Mouse (Mus musculus) NIH3T3 (cell line): ENCODE data around the gene Pex26.
A peak's percentile ranks its signal among the peaks of the same experiment; 100 is the strongest.

Experiments
- DNase-seq: peaks from one replicate; pipeline ENCODE4 v3.0.0-alpha.2; 2012; ENCODE audit warnings: low read depth

Gene Pex26

DNA sequence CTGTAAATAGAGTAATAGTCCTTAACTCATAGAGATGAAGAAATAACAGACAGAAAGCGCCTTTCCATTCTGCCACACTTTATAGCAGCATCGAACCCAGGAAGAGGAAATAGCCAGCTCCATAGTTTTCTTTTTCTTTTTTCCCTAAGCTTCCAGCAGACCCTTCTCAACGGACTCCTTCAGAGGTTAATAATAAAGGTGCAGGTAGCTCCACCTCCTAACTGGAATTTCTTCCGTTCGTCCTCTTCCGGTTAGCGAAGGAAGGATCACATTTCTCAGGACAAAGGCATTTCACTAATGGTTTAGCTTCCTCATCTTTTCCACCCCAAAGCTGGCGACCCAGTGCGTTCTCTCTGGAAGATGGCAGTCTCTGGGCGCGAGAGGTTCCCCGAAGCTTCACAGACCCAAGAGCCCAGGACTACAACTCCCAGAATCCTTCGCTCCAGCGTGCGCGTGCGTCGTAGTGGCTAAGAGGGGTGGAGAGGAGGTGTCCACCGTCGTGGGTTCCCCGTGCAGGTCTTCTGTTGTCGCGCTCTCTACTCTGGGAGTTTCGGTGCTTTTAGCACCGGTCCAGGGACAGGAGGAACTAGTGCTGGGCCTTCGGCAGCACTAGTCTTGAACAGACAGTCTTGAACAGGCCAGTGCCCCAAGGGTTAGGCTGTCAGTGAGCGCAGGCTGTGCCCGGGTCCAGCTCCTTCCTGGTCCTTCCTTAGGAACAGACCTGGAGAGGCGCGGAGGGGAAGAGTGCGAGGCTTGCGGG, at the start of gene Pex26:
Gene Pex26 (plus strand): TSS at position 254 of the 760 bp plus-strand sequence.
- peak; percentile 96 for DNase-seq

DNA sequence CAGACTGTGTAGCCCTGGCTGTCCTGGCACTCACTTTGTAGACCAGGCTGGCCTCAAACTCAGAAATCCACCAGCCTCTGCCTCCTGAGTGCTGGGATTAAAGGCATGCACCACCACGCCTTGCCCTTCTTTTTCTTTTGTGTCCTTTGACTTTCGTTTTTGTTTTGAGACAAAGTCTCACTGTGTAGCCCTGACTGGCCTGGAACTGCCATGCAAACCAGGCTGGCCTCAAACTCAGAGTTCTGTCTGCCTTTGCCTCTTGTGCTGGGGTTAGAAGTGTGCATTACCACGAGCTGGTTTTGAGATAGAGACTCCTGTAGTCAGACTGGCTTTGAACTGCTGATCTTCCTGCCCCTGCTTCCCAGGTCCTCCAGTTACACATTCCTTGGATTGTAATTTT, 49.2 kb upstream of the Pex26 start:
- no peak for DNase-seq

DNA sequence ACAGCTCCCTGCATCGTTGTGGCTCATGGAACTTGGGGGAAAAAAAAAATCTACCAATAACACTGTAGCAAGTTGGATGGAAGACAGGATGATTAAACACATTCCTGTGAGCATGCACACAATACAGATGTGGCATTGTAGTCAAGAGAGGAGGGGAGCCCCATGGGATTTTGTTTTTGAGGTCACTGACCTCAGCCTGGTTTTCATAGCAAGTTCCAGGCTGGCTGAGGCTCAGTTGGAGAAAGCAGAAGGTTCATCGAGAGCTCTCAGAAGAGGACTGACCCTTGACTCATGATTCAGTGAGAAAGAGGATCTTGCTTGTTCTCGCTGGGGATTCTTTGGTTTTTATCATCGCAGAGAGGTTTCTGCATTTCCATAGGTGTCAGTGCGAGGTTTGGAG, 48.6 kb upstream of the Pex26 start:
- peak; percentile 48 for DNase-seq

- no peak for DNase-seq
These were observed 46.2 kb upstream of the Pex26 start for GRCm38 (mm10) chr6:121137222-121137621.

DNA sequence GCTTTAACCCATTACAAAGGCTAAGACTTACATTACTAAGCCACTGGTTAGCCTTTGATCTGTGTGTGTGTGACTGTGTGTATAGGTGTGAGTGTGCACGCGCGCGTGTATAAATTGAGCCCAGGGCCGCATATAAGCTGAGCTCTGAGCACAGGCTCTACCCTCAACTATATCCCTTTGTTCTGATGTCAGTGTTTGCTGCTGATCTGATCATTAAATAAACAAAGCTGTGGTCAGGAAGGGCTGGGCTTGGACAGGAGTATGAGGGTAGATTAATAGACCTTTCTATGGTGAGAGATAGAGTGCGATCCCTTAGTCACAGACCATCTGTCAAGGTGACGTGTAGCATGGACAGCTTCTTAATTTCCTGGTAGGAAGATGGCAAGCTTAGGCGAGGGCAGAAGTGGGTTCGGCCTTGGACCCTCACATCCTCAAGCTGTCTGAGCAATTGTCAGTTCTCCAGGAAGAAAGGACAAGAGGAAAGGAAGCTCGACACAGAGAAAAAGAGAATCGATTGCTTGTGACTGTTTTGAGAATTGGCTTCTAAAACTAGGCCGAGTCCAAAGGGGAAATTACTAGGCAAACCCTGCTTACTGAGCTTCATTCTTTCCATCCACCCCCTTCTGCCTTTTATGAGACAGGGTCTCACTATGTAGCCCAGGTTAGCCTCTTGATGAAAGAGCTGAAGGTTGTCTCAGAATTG, 45.0 kb upstream of the Pex26 start:
- no peak for DNase-seq

GRCm38 (mm10) chr6:121139271-121139670, 44.2 kb upstream of the Pex26 start:
- no peak for DNase-seq

DNA sequence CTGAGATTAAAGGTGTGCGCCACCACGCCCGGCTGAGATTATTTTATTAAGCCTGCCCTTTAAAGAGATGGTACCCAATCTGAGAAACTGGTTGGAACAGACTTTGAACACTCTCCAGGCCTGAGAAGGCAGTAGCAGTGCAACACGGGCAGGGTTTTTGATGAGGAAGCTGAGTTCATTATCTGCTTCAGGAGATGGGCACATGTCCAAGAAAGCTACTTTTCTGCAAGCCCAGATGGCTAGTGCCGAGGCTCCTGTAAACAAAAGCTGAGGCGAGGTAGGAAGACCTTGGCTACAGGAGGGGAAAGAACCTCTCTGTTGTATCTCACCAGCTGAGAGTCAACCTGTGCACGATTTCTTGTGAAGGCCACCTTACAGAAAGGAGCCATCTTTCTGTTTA, 41.2 kb upstream of the Pex26 start:
- no peak for DNase-seq

GRCm38 (mm10) chr6:121143439-121143838, 40.0 kb upstream of the Pex26 start:
- DNase-seq, result no peak

DNA sequence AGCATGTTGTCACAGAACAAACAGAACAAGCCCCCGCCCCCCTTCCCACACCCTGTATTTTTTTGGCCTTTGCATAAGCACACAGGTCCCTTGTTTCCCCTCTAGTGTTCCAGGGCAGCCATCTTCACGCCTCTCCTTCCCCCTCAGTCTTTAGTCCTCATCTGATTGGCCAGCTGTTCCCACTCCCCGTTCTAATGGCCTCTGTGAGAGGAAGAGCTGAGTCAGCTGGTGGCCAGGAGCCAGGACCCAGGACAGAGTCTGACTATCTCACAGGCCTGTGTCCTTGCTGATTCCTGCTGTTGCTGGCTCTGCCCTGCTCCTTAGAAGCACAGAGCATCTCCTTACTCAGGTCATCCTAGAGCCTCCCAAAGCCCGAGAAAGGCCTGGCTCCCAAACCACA, 39.4 kb upstream of the Pex26 start:
- peak; percentile 90 for DNase-seq

DNA sequence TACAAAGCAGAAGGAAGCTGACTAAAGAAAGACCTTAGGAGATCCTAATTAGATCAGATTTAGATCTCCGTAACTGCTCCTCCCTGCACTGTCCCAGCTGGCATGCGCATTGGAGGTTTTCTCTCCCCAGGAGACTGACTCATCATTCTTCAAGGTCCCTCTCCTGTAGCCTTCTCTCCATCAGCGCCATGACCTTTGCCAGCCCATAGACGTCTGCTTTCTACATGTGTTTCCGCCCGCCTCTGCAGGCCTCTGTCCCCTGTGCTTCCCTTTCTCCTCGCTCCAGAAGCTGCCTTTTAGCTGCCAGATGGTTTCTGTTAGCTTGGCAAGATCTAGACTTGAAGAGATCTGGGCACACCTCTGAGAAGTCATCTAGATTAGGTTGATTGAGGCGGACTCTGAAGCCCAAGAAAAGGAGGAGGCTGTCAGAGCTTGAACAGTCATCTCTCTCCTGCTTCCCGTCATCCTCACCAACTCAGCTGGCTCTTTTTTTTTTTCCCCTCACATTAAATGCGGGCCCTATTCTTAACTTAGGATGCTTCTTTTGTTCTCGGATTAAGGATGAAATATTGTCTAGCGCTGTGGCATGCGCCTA, 38.4 kb upstream of the Pex26 start:
- peak; percentile 43 for DNase-seq

DNA sequence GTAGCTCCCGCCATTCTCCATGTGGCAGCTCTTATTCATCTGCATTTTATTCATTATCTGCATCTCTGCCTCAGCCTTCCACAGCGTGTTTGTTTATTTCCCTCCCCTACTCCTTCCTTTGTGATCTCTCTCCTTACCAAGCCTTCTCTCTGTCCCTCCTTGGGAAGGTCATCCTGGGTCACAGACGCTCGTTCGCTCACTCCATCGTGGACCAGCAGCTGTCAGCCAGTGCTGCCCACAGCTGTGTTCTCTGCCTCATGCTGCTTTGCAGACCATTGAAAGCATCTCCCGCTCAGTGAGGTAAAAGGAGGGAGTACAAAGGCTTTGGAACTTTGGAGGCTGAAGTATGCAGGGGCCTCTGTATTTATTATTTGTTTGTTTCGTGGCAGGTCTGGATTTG, 37.6 kb upstream of the Pex26 start:
- DNase-seq, result no peak

DNA sequence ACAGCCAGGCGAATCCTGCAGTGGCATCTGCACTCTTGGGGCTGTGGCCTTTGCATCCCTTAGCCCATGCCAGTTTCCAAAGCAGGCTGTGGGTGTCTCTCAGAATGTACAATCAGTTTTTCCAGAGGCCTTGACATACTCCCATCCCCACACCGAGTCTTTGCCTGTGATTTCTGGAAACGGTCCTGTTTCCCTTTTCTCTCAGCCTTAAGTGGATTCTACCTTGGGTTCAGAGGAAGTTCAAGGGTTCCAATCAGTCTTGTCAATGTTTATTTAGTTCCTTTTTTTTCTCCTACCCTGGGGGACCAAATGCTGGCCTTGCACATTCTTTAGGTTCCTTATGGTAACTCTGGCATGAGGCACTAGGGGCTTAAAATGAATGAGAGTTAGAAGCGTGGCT, 36.7 kb upstream of the Pex26 start:
- peak; percentile 41 for DNase-seq

DNA sequence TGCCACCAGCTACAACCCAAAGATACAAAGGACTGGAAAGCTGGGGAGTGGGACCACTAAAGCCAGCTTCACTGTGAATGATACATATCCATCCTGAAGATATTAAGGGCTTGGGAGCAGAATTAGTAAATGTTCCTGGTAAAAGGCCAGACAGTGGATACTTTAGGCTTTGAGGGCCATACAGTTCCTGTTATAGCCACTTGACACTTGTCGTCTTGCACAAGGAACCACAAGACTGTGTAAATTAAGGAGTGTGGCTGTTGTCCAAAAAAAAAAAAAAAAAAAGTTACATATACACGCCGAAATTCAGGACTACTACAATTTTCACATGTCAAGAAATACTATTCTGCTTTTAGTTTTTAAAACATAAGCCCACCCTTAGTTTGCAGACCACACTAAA, 35.1 kb upstream of the Pex26 start:
- DNase-seq, result no peak

- no peak for DNase-seq
These were observed 34.0 kb upstream of the Pex26 start for GRCm38 (mm10) chr6:121149420-121149819.

DNA sequence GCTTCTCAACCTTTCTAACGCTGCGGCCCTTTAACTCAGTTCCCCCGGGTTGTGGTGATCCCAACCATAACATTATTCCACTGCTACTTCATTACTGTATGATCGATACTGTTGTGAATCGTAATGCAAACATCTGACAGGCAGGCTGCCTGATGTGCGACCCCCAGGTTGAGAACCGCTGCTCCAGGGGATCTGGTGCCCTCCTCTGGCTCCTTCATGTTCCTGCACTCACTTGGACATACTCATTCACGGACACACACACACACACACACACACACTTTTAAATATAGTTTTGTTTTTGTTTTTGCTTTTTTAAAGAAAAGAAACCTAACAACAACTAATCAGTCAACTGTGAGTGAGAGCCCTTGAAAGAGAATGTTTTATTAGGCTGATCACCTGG, 33.3 kb upstream of the Pex26 start:
- DNase-seq, result no peak

GRCm38 (mm10) chr6:121151732-121152131, 31.7 kb upstream of the Pex26 start:
- DNase-seq, result peak; percentile 69

DNA sequence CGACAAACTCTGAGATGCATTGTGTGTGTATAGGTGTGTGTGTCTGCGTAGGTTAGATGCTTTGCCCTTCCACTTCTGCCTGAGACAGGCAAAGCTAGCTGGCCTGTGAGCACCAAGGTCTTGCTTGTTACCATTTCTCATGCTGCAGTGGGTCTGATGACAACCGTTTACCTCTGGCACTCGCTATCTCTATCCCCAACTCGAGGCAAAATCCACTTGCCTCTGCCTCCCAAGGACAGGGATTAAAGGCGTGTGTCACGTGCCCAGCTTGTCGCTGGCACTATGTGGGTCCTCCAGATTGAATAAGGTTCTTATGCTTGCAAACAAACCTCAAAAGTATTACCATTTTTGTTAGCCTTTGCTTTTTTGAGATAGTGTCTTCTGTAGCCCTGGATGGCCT, 30.3 kb upstream of the Pex26 start:
- no peak for DNase-seq

DNA sequence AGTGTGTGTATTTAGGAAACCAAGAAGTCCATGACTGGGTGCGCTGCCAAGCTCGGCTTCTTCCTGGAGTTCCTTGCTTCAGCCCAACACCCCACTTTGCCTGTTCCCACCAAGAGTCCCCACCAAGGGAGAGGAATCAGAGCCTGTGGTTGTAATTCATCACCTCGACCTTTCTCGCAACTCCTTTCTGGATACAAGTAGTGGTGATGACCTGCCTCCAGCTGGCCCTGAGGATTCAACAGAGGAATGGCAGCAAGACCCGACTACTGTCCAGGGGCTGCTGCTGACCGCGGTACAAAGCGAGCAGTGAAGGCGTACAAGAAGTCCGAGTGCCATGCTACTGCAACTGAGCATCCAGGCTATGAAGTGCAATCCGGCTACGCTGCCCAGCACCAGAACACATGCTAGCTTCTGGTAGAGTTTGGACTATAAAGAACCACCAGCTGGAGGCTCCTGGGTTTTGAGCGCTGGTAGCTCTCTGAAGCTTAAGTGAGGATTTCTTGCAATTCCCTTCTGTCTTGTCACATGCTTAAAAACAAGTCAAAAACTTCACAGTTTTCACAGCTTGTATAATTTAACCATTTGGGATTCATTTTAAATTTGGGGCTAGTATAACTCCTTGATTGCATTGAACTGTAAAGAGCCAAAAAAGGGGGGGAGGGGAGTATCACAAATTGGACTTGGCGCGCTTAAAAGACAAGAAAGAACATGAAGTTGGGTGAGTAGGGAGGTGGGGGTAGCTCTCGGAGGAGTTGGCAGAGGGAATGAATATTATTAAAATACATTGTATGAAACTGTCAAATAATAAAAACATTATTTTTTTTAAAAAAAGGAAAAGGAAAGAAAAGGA, 28.8 kb upstream of the Pex26 start:
- no peak for DNase-seq

- peak; percentile 46 for DNase-seq
These were observed 27.4 kb upstream of the Pex26 start for GRCm38 (mm10) chr6:121156030-121156429.

- peak; percentile 49 for DNase-seq
These were observed 23.9 kb upstream of the Pex26 start for GRCm38 (mm10) chr6:121159616-121160015.

DNA sequence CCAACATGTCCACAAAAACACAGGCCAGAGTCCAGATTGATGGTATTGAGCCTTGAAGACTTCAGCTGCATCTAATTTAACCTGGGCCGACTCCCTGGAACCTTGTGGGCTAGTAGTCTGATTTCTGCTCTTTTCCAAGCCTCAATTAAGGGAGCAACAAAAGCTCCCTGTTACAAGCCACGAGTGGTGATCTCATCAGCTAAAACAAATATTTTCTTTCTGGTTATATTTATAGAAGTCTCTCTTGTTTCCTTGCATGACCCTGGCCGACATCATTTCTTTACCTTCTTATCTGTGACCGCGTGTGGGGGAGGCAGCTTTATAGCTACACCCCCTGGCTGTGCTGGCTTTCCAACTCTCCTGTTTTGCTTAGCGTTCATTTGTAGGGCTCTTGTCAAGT, 23.3 kb upstream of the Pex26 start:
- DNase-seq, result peak; percentile 65

GRCm38 (mm10) chr6:121162616-121163015, 20.9 kb upstream of the Pex26 start:
- no peak for DNase-seq
